Mouse (Mus musculus): Measurements from ENCODE around the gene Cyb5d1.
A peak's percentile ranks its signal among the peaks of the same experiment; 100 is the strongest.

Cyb5d1 gene

DNA sequence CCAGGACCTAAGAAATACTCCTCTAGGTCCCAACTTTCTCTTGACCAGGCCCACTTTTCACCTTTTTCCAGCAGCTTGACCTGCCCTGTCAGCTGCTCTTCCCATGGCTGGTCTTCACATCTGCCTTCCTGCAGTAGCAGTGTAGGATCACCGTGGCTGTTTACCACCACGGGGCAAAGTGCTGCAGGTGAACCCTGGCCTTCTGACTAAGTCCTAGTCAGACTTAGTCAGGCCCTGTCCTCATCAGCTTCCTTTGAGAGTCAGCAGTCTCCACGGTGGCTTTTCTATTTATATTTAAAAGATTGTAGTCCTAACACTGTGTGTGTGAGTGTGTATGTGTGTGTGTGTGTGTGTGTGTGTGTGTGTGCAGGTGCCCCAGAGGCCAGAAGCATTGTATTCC is 17.7 kb downstream of the Cyb5d1 start:
- DNase-seq: no peak

DNA sequence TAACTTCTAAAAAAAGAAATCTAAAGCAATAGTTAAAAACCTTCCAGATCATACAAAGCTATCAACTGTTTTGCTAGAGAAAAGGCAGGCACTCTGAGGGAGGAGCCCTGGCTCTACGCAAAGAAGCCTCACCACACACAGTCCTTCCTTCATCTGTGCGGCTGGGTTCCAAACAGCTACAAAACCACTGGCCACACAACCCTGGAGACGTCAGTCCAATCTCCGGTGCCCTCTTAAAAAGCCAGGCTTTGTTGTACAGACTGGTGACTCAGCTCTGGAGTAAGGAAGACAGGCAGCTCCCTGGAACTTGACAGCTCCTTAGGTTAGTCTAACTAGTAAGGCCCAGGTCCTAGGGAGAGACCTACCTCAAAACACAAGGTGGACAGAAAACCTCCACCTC is 19.8 kb downstream of the Cyb5d1 start:
- no peak for DNase-seq

DNA sequence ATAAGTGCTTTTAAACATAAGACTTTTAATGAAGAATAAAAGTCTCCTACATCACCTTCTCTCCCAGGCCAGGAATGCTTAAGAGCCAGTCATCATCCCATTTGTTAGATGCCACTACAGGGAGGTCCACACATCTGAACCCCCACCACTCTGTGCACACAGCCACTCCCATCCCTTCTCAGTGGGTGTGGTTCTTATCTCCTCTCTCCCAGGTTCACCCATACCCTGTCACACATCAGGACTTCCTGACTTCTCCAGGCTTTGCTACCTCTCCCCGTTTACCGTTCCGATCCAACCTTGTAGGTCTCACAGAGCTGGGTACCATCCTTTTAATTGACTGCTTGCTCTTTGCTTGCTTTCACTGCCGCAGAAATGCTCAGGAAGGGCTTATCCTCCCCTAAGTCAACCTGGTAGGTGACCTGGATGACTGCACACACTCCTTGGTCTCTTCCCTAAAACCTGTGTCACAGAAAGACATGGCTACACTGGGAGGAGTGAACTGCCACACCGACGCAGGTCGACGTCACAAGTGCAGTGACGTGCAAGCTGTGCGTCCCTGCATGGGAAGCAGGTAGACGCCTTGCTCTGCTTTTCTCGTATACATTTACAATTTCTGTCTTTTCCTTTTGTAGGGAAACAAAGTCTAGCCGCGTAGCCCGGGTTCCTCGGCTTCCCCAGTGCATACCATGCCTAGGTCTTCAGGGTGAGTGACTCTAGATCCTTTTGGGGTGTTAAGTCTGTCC is 22.0 kb downstream of the Cyb5d1 start:
- DNase-seq: no peak

DNA sequence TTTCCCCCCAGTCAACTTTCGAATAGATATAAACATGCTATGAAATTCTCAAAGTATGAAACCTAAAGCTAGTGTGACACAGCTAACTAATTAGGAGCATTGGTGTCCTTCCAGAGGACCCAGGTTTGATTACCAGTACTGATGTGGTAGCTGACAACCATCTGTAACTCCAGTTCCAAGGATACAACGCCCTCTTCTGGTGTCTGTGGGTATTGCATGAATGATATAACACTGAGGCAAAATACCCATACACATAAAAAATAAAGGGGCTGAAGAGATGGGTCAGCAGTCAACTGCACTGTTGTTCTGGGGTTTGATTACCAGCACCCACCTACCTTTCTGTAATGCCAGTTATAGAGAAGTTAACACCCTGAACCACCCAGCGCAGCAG is 22.7 kb downstream of the Cyb5d1 start:
- DNase-seq: no peak

DNA sequence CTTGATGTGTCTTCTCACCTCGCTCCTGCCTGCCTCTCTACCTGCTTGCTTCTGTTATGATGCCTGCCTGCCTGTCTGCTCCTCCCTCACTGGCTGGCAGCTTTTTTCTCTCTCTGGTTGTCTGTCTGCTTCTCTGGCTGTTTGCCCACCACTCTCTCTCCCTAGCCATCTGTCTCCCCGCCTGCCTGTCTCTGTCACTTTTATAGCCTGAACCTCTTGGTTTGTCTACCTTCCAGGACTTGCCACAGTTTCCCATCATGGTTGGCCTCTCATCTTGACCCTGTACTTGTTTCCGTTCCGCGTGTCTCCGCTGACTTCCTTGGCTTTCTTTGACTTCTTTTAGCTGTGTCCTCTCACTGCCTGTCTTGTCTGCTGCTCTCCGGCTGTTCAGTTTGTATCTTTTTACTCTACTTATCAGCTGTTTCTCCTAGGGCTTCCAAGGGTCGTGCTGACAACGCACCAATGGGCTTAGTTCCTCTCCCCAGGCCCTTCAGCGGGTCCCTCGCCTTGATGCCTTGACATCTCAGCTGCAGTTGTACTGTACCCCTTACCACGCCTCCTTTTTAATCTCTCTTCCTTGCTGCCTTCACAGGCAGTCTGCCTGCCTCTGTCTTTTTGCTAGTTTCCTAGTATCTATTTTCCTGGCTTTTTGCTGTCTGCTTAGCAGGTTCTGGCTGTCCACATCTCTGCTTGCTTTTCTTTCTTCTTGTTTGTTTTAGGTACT is 23.2 kb downstream of the Cyb5d1 start:
- DNase-seq: peak; percentile 24

DNA sequence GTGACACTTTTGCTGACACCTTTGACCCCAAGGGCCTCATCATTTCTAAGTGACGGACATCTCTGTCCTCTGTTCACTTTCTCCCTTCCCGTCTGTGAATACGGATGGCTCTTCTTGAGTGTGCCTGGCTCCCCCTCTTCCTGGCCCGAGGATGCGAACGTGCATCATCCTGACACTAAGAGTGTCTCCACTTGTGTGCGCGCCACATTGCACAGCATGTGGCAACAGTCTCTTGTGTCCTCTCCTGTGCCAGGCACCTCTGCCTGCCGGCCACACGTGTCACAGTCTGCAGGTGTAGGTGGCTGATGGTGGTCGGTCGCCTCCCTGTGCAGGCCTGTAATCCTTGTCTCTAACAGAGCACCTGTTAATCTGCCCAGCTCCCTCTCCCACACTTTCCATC is 23.8 kb downstream of the Cyb5d1 start:
- no peak for DNase-seq

DNA sequence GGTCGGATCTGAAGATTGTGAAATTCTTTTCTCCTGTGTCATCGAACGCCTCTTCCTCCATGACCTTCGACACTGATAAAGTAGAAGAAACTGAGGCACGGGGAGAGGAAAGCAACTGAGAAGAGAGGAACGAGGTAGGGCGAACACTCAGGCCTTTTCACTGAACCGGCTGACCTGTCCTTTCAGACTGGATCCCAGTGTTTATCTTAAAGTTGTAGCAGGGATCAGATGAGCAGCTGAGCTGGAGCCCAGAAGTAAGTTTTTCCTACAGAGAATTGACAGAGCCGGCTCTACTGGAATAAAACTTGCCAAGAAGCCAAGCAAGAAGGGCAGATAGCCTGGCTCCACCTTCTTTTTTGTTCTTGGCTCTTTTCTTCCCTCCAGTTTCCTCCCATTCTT is 24.6 kb downstream of the Cyb5d1 start:
- DNase-seq: no peak

DNA sequence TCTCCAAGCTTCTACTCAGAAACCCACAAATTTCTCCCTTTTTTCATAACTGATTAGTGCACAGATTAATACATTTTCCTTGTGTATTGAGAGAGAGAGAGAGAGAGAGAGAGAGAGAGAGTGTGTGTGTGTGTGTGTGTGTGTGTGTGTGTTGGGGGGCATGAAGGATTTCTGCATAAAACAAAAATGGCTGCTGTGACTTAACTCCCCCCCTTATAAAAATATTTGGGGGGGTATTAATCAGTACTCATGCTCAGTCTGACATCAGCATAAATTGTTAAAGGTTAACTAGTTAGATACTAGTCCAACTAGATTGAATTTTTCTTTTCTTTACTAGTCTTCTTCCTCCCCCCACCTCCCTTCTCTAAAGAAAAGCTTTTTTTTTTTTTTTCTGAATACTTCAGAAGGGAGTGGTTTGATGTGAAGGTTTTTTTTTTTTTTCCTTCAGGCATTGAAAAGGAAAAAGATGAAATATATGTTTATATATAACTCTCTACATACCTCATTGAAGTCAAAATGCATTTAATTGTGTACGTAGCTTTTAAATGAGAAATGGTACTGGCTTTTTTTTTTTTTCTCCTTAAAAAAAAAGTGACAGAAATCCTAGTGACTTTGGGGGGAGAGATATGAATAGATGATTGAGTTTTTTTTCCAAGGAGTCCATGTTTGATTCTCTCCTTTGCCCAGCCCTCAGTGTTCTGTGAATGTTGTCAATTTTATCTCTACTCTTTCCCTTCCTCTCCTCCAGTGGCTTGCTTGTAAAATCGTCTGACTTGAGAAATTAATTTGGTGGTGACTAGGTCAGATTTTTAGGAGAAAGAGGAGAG is 25.2 kb downstream of the Cyb5d1 start:
- DNase-seq: no peak

DNA sequence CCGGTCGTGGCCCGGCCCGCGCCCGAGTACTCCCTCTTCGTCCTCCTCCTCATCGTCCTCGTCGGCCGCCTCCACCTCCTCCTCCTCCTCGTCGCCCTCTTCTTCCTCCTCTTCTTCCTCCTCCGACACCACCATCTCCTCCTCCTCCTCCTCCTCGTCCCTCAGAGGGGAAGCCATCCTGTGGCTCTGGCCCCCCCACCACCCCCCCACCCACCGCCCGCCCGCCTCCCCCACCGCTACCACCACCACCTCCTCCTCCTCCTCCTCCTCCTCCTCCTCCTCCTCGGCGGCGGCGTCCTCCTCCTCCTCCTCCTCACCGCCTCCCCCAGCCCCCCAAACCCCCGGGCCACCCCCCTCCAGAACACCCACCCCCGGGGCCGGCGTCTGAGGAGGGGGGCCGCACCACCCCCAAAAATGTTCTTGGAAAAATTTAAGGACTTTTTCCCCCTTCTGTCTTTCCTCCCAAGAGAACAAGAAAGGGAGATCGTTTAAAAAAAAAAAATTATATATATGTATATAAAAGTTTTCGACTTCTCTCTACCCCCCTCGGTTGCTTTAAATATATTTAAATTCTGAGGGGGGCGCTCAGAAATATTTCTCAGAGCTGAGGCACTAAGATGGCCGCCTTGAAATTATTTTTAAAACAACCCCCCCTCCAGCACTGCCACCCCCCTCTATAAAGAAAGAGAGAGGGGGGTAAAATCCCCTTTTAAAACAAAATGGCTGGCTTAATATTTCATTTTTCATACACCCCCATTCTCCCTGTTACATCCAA is 26.0 kb downstream of the Cyb5d1 start, which contains the start of gene Chd3:
Gene Chd3, minus strand, starts transcription at position 192 of the 775 bp plus-strand sequence.
- no peak for DNase-seq

DNA sequence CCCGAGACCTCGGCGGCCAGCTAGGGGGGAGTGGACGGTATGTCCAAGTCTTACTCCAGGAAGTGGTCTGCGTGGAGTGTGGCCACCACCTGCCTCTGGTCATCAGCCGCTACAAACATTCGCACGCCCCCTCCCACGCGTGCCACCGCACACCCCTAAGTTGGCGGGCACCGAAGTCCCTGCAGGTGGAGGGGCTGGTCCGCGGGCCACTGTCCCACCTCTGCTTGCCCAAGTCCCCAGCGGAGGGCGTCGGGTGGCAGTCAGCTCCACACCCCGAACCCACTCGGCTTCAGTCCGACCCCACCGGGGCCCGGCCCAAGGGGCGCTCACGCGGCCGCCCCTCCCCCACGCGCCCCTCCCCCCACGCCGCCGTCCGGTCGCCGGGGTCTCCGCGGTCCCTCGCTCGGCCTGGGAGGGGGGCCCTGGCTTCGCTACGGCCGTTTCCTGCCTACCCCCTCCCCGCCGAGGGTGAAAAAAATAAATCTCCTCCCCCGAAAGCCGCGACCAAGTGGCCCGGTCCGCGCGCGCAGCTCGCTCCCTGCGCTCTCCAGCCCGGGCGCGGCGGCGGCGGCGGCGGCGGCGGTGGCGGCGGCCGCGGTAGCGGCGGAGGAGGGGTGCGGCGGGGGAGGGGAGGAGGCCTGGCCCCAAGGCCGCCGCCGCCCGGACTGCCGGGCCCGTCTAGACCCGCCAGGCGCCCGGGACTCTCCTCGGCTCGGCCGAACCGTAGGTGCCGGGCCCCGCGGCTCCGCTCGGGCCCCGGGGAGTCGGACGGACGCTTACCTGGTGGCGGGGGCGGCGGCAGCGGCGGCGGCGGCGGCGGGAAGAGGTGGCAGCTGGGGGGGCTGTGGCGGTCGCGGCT is 26.8 kb downstream of the Cyb5d1 start:
- DNase-seq: peak; percentile 63

DNA sequence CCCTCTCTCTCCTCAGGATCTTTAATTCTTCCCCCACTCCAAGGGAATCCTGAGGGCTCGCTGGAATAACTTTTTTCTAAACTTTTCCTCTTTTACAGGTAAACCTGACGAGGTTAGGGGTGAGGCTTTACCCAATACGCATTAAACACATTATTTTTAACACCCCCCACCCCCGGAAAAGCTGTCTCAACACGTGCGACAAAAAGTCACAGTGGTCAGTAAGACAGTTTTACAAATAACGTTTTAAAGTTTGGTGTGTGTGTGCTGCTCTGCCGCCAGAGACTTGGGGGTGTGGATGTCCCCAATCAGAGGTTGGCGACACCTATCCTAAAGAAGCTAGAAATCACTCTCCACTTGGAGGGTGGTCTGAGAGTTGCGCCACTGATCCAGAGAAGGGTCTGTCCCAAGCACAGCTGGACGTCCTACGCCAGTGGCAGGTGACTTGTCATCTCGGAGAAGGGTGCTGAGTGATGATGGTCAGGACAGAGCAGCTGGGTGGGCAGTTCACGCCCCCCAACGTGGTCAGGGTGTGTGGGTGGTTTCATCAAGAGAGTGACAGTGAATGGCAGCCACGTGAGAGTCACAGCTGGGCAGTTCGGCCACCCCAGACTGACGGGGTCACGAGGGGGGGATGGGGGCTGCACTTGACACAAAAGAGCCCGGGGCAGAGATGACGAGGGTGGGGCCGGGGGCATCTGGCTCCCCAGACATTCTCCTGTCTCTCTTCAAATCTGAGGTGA is 27.6 kb downstream of the Cyb5d1 start:
- peak; percentile 44 for DNase-seq

DNA sequence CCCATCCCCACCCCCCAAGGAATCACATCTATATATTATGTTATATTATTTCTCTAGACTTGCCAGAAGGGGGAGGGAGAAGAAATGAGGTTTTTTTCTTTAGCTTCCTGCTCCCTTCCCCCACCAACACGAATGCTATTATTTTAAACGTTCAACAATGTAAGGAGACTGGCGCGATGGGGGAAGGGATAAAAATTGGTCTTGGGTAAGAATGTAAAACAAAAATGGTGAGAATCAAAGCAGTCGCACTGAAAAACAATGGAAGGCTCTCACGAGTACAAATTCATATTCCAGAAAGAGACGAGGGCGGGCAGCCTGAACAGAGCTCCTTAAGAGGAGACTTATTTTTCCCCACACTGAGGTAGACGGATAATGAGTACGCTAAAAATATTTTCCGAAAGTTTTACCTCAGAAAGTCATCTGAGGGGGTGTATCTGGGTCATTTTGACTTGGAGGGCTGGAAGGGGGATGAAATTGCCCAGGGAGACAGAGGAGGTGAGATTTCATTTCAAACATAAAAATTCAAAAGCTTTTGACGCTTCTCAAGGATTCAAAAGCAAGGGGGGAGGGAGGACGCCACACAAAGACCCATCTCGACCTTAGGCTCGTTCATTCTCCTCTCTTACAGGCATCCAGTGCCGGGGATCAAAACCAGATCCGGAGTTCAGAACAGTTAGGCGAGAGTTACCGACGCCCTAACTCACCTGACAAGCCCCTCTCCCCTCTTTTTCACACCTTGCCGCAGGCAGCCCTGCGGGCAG is 28.4 kb downstream of the Cyb5d1 start:
- peak; percentile 54 for DNase-seq

DNA sequence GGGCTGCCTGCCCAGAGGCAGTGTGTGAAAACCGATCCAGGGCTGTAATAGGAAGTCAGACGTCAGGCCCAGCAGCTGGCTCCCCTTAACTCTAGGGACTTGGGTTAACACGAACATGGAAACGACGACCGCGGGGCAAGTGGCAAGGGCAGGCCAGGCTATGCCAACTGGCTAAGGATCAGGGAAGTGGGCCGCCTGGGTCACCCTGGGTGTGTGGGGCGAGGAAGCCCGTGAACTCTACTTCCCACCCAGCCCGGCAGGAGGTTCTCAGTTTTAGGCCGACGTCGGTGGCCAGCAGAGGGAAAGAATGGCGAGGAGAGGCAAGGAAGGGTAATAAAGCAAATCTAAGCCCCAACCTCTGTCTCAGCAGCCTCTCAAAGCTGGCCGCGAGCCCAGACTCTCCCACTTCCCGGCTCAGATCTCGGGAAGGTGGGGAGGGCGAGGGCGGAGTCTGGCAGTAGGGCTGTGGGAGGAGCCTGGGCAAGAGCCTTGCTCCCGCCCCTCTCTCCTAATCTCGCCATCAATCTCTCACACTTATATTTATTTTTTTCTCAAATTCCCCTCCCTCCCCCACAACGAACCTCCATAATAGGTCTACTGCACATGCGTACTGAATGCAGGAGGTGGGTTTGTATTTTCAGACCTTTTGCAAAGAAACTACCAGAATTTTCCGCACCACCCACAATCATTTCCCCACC is 29.1 kb downstream of the Cyb5d1 start:
- peak; percentile 88 for DNase-seq

DNA sequence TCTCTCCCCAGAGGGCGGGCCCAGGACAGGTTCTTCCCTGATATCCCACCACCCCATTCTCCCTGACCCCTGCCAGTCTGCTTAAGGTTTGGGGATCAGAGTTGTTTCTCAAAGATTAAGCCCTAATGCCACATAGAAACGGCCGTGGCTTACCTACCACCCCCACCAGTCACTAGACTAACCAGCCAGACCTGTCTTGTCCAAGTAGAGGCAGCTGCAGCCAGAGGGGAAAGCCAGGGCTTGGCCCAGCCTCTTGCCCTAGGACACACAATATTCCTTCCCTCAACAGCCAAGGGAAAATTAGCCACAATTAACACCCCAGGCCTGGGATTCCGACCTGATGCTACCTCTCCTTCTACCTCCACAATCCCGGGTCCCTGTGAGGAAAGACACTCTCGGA is 29.7 kb downstream of the Cyb5d1 start:
- DNase-seq: no peak

DNA sequence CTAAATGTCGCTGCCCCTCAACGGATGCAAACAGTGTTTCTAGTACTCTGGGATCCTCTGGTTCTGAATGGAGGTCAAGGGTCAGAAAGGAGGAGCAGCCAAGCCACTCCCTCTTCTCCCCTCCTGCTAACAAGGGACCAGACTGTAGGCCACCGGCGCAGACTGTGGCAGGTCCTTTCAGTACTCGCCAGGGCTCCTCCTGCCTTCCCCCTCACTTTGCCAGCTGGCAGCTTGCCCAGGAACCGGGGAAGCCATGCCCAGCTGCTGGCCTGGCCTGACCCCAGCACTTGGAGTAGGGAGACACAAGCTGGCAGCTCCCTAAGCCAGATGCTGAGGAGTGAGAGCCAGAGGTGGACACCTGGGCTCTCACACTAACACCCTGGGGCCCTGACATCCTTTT is 30.5 kb downstream of the Cyb5d1 start:
- DNase-seq: peak; percentile 20

DNA sequence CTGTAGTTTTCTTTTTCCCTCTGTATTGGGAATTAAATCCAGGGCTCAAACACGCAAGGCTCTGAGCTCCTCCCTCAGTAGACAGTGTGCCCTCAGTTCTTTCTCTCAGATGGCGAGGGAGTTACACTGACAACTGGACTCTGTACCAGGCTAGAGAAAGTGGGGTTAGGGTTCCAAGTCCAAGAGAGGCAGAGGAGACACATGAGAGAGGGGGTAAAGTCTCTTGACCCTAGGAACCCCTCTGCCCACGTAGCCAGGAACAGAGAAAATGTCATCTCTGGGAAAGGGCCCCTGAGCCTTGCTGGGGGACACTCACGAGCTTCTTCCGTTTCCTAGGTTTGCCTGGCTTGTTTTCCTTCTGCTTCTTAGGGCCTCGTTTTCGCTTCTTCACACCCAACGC is 31.1 kb downstream of the Cyb5d1 start:
- no peak for DNase-seq

DNA sequence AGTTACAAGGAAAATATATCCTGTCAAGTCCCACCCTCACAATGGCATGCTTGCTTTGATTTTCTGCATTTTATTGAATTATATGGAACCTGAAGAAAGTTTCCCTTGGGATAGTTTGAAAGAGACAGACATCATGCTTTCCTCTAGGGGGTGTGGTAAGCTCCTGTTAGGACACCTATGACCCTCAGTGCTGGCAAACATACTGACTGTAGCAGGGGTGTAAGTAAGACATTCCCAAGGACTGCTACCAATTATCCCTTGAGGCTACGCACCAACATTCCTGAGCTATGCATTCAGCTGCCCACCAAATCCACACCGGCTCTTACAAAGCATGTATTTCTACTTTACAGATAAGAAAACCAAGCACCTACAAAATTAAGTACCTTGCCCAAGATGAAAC is 33.0 kb downstream of the Cyb5d1 start:
- DNase-seq: no peak

DNA sequence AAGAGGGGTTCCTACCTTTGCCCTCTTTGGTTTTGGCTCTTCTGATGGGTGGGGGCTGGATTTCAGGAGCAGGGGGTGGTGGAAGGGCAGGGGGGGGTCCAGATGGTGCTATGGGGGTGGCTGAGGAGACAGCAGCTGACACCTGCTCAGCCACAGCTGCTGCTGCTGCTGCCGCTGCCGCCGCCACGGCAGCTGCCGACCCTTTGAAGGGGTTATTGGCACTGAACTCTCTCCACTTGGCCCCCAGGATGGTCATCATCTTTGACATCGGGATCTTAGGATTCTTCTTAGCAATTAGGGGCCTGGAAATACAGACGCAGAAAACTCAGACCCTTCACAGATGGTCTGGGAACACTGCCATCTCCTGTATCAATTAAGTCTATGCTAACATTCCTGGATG is 33.4 kb downstream of the Cyb5d1 start:
- DNase-seq: no peak

DNA sequence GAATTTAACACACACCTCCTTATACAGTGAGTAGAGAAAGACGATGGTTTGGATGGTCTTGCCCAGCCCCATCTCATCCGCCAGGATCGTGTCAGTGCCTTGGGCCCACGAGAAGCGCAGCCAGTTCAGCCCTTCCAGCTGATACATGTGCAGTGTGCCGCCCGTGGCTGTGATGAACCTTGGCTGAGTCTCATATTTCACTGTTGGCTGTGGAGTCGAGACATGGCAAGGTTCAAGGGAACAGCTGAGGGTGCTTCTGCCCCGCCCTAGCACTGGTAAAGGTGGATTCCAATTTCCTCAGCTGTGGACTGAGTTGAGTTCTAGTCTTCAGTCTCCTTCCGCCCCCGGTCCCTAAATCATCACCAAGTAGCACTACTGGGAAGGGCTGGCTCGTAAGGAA is 37.7 kb downstream of the Cyb5d1 start:
- no peak for DNase-seq

DNA sequence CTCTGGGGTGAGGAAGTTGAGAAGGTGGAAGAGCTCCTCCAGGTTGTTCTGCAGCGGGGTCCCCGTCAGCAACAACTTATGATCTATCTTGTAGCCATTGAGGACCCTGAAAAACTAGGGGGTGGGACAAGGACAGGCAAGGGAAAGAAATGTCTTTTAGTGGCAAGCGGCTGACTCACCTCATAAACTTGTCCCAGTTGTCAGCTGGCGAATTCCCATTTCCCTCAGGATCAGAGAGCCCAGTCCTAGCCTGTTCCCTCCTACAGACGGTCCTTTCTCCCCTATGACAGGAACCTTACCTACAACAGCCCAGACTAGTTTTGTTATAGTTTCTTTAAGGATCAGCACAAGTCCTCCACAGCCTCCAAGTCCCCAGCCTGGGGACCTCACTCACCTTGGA is 38.9 kb downstream of the Cyb5d1 start:
- no peak for DNase-seq

Measured in thymus, postnatal 25 days (tissue).